Mouse (Mus musculus) lung, adult 2 months (tissue): ENCODE measurements around the gene Elane. TPM values are rescaled to one million over a fixed set of nuclear protein-coding genes. Genes with fewer than 3 reads are reported as not detected.
"Not testable (repeated sequence)": the region's sequence is repeated elsewhere in the genome, so short reads cannot be mapped to it uniquely, and the experiment has no call there.

ENCODE experiments used
- DNase-seq: peaks from one replicate; pipeline ENCODE4 v3.0.0; 2022
- H3K4me1 ChIP-seq: fragments of 200-500 bp; 2 replicates; pipeline ENCODE4 v1.6.1; 2011; ENCODE audit warnings: low read length; ENCODE audit not compliant: control insufficient read depth, insufficient read depth
- H3K4me3 ChIP-seq: fragments of 200-500 bp; replicated peaks from 2 replicates; pipeline ENCODE3; 2011; ENCODE audit warnings: low read depth, mild to moderate bottlenecking, control low read depth, low read length; ENCODE audit errors: extremely low read depth
- CTCF ChIP-seq: fragments of 200-500 bp; IDR thresholded peaks from 2 replicates; pipeline ENCODE4 v1.5.1; 2011; ENCODE audit warnings: mild to moderate bottlenecking, low read length, control low read depth; ENCODE audit not compliant: insufficient read depth
- POLR2A ChIP-seq: fragments of 200-500 bp; IDR thresholded peaks from 2 replicates; pipeline ENCODE4 v1.6.1; 2011; ENCODE audit warnings: low read depth, mild to moderate bottlenecking, control low read depth, low read length, borderline replicate concordance; ENCODE audit errors: extremely low read depth
- WGBS: fragments of 180-500 bp; shearing (Covaris S2); methylation state at CpG from one replicate; pipeline ENCODE4 v1.1.7; 2018; 5-methylcytosine and 5-hydroxymethylcytosine counted together
- polyA plus RNA-seq: library from polyadenylated mRNA; depleted of rRNA; stranded (reverse); fragments of >200 nt; gene quantifications from 2 replicates; pipeline ENCODE4 v1.2.3, GENCODE M21; 2012

Gene Elane
- polyA plus RNA-seq, 1 experiment, result 0.85 TPM

DNA sequence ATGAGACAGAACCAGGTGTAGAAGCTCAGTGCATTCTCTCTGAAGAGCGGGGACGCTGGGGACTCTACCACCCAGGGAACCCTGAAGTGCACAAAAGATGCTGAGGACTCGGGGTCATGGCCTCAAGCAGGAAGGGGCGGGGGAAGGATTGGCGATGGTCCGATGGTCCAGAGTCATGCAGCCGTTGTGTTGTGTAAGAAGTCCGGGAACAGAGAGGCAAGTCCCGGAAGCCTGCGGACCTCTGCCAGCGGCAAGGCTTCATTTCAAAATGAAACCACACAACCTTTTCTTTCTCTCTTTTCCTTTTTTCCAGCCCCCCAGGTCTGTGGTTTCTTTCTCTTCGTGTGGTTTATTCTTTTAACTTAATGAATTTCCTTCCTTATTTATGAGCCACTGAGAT lies 8.3 kb upstream of the Elane start:
- DNase-seq, result no peak
- TF ChIP-seq CTCF, result no peak
- WGBS, result 23% methylated on average over 12 of the region's 12 CpGs
- no peak overlapping the region for H3K4me3 ChIP-seq
- peaks cover 10% of the 10 kb centered on the region for H3K4me1 ChIP-seq

- TF ChIP-seq CTCF, result no peak
- TF ChIP-seq POLR2A, result no peak
- peaks cover 11% of the 10 kb centered on the region for H3K4me1 ChIP-seq
- WGBS, result 53% methylated on average over 3 of the region's 3 CpGs
- DNase-seq, result no peak
- H3K4me3 ChIP-seq, result no peak overlapping the region
Observed at GRCm38 (mm10) chr10:79879527-79879926, 6.5 kb upstream of the Elane start.

DNA sequence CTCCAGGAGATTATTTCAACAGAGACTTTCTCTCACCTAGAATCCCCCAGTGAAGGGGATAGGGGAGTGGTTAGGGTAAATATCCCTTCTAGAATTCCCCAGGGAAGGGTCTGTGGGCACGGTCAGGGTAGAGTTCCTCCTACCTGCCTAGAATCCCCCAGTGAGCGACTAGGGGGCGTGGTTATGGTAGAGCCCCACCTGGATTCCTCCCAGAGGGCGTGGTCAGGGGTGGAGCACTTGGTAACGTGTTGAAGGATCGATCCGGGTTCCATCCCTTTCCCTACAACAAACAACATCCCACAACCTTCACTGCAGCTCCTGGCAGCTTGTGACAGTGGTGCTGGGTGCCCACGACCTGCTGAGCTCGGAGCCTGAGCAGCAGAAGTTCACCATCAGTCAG lies 5.3 kb upstream of the Elane start:
- no peak for DNase-seq
- H3K4me3 ChIP-seq, result no peak overlapping the region
- TF ChIP-seq POLR2A (no peak), CTCF (no peak)
- H3K4me1 ChIP-seq, result peaks cover 10% of the 10 kb centered on the region
- 29% methylated on average over 9 of the region's 9 CpGs for WGBS

GRCm38 (mm10) chr10:79881981-79882380 lies 4.1 kb upstream of the Elane start:
- TF ChIP-seq CTCF, result no peak
- TF ChIP-seq POLR2A, result no peak
- WGBS, result 14% methylated on average over 22 of the region's 22 CpGs
- peaks cover 10% of the 10 kb centered on the region for H3K4me1 ChIP-seq
- no peak overlapping the region for H3K4me3 ChIP-seq
- no peak for DNase-seq

GRCm38 (mm10) chr10:79883297-79884084 lies 2.6 kb upstream of the Elane start:
- peak; percentile 81 for DNase-seq
- WGBS, result 17% methylated on average over 22 of the region's 22 CpGs
- Histone ChIP-seq H3K4me1 (peaks cover 5% of the 10 kb centered on the region; the same call in 1 of the 2 replicates), H3K4me3 (no peak overlapping the region)
- TF ChIP-seq CTCF (peak; percentile 89), POLR2A (no peak)

GRCm38 (mm10) chr10:79884446-79884845 lies 1.6 kb upstream of the Elane start:
- TF ChIP-seq POLR2A (no peak), CTCF (no peak)
- Histone ChIP-seq H3K4me1 (peaks cover 5% of the 10 kb centered on the region; the same call in 1 of the 2 replicates), H3K4me3 (no peak overlapping the region)
- peak; percentile 53 for DNase-seq
- WGBS, result 30% methylated on average over 4 of the region's 4 CpGs

GRCm38 (mm10) chr10:79884938-79885337 lies 1.1 kb upstream of the Elane start:
- DNase-seq, H3K4me1 ChIP-seq, H3K4me3 ChIP-seq: not testable (repeated sequence)
- 63% methylated on average over 3 of the region's 3 CpGs for WGBS

DNA sequence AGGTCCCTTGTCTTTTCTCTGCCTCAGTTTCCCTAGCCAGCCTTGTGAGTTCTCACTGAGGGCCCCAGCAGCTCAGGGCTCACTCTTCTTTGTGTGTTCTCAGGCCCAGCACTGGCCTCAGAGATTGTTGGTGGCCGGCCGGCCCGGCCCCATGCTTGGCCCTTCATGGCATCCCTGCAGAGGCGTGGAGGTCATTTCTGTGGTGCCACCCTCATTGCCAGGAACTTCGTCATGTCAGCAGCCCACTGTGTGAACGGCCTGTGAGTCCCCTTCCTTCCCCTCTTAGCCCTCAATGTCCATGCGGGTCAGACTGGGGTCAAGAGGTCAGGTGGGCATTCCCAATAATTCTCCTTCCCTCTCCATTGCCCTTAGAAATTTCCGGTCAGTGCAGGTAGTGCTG lies 564 bp downstream of the Elane start:
- H3K4me1 ChIP-seq, result peaks cover 5% of the 10 kb centered on the region; the same call in 1 of the 2 replicates
- DNase-seq, result no peak
- no peak overlapping the region for H3K4me3 ChIP-seq
- 84% methylated on average over 8 of the region's 8 CpGs for WGBS
- TF ChIP-seq POLR2A (no peak), CTCF (no peak)

DNA sequence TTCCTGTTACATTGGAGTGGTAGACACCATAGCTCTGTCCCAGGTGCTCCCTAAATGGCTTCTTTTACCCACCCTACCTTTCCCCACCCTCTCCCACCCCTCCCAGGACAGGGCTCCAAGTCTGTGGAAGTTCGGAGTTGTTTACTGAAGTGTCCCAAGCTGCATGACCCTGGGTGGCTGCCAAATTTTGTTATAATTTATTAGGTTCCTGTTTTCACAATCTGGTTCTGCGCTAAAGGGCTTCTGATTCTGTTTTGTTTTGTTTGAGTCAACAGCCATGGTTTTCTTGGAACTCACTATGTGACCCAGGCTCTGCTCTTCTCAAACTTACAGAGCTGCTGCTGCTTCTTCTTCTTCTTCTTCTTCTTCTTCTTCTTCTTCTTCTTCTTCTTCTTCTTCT lies 3.3 kb downstream of the Elane start:
- peaks cover under 1% of the 10 kb centered on the region; the same call in 1 of the 2 replicates for H3K4me1 ChIP-seq
- no peak overlapping the region for H3K4me3 ChIP-seq
- 16% methylated on average over 2 of the region's 2 CpGs for WGBS
- DNase-seq, result no peak
- TF ChIP-seq POLR2A (no peak), CTCF (no peak)

DNA sequence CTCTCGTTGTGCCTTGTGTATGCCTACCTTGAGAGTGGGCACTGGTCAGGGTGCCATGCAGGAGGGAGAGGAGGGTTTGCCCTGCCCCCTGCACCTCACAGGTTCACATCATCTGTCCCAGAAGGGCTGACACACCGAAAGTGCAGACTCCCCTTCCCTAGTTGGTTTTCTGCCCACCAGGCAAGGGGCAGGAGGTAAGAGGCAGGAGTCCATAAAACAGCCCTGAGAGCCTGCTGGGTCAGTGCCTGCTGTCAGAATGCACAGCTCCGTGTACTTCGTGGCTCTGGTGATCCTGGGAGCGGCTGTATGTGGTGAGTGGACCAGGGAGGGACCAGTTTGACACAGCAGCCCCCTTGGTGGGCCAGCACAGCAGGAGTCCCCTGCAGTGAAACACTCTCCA lies 4.6 kb downstream of the Elane start, which contains the start of gene Cfd:
Cfd (plus strand) TSS at position 184 of the 400 bp plus-strand sequence.
- TF ChIP-seq CTCF (no peak), POLR2A (no peak)
- no peak for DNase-seq
- 42% methylated on average over 5 of the region's 5 CpGs for WGBS
- no peak within 1 kb of the TSS for H3K4me3 ChIP-seq
- H3K4me1 ChIP-seq, result no peaks in the 10 kb centered on the region
